Mouse (Mus musculus) stomach, adult 2 months (tissue): ENCODE data around the gene Ndrg4. TPM values are rescaled to one million over a fixed set of nuclear protein-coding genes. Genes with fewer than 3 reads are reported as not detected.

Experiments used
- polyA plus RNA-seq: library from polyadenylated mRNA; depleted of rRNA; stranded (reverse); fragments of >200 nt; gene quantifications from 2 replicates; pipeline ENCODE4 v1.2.3, GENCODE M21; 2012; rRNA removed

The Ndrg4 gene
- polyA plus RNA-seq, result 25.7 and 35.4 TPM in 2 replicates

GRCm38 (mm10) chr8:95676631-95677030 is at the start of gene Ndrg4:
TSS of gene Ndrg4 (plus strand) at chr8:95676980.

GRCm38 (mm10) chr8:95633262-95634062 is 43.3 kb upstream of the Ndrg4 start, which contains the start of gene Gins3:
TSS of gene Gins3 (plus strand) at chr8:95633453.

GRCm38 (mm10) chr8:95715676-95716531 is 39.1 kb downstream of the Ndrg4 start, which contains the start of gene Setd6:
TSS of gene Setd6 (plus strand) at chr8:95715881.

Other genes with a start within 250 kb of the Ndrg4 start
- 19.4 and 28.9 TPM in 2 replicates for gene Cfap20, start 242.1 kb upstream of the Ndrg4 start, polyA plus RNA-seq
- gene Csnk2a2, start 186.9 kb upstream of the Ndrg4 start, polyA plus RNA-seq, result 4.1 and 4.8 TPM in 2 replicates
- 0.05 TPM in 1 of 2 replicates, not detected in the other for gene Ccdc113, start 142.9 kb upstream of the Ndrg4 start, polyA plus RNA-seq
- not detected in 2 replicates for gene Prss54, start 100.6 kb upstream of the Ndrg4 start, polyA plus RNA-seq
- 0.24 and 0.74 TPM in 2 replicates for gene Gins3, start 43.5 kb upstream of the Ndrg4 start, polyA plus RNA-seq
- gene Setd6, start 38.9 kb downstream of the Ndrg4 start, polyA plus RNA-seq, result 9.0 and 11.8 TPM in 2 replicates
- gene Cnot1, start 130.5 kb downstream of the Ndrg4 start, polyA plus RNA-seq, result 13.6 and 25.4 TPM in 2 replicates
- gene Sap18b, start 148.4 kb downstream of the Ndrg4 start, polyA plus RNA-seq, result 10.6 and 13.6 TPM in 2 replicates
- gene Slc38a7, start 176.6 kb downstream of the Ndrg4 start, polyA plus RNA-seq, result 9.6 and 10.1 TPM in 2 replicates
- 48.4 and 48.8 TPM in 2 replicates for gene Got2, start 211.6 kb downstream of the Ndrg4 start, polyA plus RNA-seq